Mouse (Mus musculus) thymus, postnatal 36 days (tissue): ENCODE measurements around the gene Cited2.
A peak's percentile ranks its signal among the peaks of the same experiment; 100 is the strongest.

ENCODE experiments used
- DNase-seq, 2 experiments: peaks; one replicate each; pipeline ENCODE4 v3.0.0; 2022; ENCODE audit warnings: mixed read lengths in 2 of 2

Gene Cited2

GRCm38 (mm10) chr10:17722653-17723410 lies at the start of gene Cited2:
TSS of gene Cited2 (plus strand) at chr10:17723218.
- peak; percentile 95 to 99 for DNase-seq

DNA sequence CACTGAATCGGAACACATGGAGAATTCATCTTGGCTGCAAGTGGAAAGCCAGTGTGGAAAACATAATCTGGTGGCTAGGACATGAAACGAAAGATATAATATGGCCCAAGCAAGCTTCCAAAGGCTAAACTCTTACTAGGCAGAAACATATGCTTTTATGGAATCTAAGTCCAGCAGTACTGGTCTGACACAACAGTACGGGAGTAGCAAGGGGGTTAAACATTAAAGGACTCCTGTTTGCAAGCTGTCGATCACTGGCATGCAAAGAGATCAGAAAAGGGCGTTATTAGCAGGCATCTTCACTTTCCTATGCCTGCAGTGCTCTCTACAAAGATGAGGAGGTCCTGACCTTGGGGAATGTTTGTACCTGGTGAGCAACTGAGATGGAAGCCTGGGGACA lies 48.6 kb upstream of the Cited2 start:
- no peak for DNase-seq

DNA sequence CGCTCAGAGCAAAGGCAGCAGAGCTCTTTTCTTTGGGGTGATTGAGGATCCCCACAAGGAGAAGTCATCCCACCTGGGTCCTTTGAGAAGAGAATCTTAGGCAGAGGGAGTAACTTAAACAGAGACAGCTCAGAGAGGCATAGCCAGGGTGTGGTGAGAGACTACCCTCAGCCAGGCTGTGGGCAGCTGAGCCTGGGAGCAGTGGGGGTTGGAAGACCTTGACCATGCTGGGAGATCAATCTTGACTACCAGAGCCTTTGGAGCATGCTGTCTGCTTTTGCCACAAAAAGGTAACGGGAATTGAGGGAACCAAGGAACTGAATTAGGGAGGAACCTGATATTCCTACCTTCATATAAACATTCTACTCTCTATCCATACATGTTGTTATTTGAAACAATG lies 48.1 kb upstream of the Cited2 start:
- no peak for DNase-seq

DNA sequence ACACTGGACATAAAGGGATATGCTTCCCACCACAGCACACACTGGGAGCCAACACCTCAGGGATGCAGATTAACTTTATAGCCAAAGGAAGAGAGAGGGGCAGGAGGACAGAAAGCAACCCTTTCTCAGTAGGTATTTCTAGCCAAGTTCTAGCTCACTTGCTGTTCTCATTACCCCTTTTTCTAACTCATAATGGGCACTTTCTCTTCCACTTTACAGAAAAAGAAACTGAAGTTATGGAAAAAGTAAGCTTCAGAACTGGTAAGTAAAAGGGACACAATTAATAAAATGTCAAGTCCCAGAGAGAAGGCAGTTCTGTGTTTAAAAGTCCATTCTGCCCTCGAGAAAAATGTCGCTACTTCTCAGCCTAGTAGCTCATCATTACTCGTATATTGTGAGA lies 46.6 kb upstream of the Cited2 start:
- DNase-seq = no peak

- DNase-seq = no peak
Observed at GRCm38 (mm10) chr10:17677308-17677707, 45.7 kb upstream of the Cited2 start.

DNA sequence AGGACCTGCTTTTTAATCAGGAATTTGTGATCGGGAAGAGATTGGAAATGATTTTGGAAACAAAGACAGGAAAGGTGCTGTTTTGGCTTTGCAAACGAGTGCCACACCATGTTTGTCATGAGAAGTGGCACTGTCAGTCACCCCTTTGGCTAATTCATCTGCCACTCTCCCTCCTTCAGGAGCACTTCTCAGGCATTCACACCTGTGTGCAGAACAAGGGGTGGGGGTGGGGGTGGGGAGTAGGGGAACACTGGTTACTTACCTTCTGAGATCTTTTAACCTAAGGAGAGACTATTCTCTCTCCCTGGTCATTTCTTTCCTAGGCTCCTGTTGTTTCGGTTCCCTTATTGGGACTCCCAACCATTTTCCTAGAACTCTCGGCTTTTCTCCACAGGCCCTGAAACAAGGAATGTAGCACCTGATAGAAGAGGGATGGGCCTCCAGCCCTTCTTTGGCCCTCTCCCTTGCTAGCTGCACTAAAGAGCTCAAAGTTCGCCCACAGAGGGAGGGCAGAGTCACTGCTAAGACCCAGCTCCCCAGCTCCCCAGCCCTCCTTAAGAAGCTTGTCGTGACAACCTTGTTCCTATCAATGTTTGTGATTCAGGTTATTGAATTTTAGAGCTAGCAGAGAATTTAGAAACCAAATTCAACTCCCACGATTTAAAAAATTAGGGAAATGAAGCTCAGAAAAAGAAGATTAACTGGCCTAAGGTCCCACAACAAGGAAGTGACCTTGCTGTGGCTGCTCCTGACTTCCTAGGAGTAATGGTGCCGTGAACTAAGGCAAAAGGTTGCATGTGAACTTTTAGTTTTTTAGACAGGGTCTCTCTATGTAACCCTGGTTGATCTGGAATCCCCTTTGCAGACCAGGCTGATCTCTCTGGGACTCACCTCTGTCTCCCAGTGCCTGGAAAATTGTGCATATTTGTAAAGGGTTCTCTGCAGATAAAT lies 42.3 kb upstream of the Cited2 start:
- DNase-seq = no peak

DNA sequence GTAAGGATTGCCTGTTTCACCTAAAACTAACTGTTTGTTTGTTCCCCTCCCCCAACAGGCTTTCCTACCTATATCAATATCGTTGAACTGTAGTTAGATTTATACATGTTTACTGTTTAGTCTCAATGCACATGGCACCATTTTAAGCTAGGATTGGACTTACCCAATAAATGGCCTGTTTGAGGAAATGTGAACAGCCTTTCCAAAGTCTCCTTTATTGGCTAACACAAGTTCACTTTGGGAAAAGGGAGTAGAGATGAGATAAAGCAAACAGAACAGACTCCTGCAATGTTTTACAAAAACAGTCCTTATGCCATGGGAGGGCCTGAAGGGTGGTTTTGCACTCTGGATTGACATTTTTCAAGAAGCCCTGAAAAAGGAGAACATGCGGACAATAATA lies 41.6 kb upstream of the Cited2 start:
- DNase-seq = no peak

GRCm38 (mm10) chr10:17683852-17684428 lies 39.1 kb upstream of the Cited2 start:
- DNase-seq = no peak

GRCm38 (mm10) chr10:17689806-17690205 lies 33.2 kb upstream of the Cited2 start:
- no peak for DNase-seq

DNA sequence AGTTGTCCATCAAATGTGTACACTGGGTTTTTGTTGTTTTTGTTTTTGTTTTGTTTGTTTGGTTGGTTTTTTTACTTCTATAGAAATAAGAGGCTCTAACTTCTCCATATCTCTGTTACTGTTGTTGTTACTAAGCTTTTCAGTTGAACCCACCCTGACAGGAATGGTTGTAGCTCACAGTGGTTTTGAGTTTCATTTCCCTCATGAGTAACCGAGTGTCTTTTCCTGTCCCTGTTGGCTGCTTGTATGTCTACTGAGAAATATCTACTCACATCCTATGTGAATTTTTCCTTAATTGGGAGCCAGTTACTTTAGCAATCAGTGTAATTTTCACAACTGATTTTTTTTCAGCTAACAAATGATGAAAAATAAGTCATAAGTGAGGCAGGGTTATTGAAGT lies 31.3 kb upstream of the Cited2 start:
- no peak for DNase-seq

- no peak for DNase-seq
Observed at GRCm38 (mm10) chr10:17695801-17696200, 27.2 kb upstream of the Cited2 start.

DNA sequence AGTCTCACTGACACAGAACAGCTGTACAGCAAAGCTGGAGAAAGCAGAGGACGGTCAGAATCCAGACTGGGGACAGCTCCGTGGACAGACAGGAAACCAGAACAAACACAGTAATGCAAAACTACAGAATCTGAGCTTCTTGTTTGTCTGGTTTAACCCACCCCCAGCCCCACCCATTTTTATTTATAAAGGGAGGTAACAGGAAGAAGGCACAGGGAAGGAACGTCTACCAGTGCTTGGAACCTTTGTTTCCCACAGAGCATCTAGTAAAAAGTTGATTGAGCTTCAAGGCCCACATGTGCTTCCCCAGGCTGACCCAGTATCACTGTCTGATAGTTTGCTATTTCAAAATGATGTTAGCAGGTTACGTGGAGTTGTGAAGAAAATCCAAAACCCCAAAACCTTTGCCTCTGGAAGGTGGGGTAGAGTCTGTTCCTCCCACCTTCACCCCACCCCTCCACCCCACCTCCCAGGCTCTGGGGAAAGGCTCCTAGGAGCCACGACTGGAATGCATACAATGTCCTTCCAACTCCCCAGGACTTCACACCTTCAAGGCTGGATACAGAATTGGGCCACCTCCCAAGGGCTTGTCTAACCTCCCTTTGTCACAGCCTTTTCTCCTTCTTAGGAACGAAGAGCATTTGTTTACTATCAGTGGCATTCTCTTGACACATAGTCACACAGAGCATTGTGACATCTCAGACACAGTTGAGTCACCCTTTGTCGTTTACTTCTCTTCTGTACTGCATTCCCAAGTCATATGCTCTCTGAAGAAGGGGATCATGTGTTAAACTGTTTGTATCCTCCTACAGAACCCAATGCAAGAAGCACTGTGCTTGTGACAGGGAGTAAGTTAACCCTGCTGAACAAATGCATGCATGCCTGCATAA lies 25.4 kb upstream of the Cited2 start:
- no peak for DNase-seq

DNA sequence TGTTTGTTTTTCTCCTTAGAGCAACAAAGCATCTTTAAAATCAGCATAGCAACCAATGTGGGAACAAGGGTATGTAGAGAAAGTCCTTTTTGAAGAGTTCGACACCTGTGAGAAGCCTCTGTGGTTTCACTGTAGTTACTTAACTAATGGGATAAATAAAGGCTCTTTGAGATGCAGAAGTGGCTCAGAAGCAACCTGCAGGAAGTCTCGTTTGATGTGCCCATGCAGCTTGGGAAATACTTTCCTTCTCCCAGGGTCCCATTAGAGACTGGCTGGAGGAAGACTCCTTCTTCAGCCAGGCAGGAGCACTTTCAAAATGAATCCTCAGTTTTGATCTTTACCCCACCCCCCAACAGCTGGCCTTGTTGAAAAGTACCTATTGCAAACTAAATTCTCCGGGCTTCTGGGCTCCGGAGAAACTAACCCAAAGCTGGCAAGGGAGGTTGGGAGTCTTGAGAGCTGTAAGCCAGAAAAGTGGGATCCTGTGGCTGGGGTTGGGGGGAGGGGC lies 17.5 kb upstream of the Cited2 start:
- no peak for DNase-seq

DNA sequence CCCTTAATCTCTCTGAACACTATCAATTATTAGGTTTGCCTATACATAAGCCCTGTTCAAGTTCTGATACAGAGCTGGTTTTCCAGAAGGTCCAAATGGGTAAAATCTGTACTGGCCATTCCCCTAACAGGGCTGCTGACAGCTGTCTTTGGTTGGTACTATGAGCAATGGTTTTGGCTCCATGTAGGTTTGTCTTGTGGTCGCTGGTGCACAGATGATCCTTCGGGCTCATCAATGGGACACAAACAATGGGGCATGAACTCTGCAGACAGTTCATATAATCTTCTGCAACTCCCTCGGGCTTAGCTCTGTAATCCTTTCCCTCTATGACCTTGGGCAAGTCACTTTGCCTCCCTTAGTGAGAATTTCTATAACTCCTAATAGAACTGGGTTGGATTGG lies 12.3 kb upstream of the Cited2 start:
- DNase-seq = no peak

- DNase-seq = no peak
Observed at GRCm38 (mm10) chr10:17719009-17719570, 3.9 kb upstream of the Cited2 start.

DNA sequence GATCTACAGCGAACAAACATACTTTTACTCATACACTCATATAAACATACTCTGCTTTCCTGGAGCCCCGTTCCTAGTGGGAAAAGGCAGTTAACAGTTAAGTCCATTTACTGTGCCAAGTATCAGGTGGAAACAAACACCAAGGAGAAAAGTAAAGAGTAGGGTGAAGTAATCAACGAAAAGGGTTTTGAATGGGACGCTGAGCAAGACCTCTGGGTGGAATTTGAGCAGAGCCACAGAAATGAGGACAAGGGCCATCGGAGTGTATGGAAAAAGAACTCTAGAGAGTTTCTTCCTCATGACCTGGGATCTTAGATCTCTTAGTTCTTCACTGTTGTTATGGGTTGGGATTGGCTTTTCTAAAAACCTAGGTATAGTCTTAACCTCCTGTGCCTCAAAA lies 3.4 kb upstream of the Cited2 start:
- DNase-seq = no peak

GRCm38 (mm10) chr10:17720891-17721601 lies 2.0 kb upstream of the Cited2 start:
- no peak for DNase-seq

DNA sequence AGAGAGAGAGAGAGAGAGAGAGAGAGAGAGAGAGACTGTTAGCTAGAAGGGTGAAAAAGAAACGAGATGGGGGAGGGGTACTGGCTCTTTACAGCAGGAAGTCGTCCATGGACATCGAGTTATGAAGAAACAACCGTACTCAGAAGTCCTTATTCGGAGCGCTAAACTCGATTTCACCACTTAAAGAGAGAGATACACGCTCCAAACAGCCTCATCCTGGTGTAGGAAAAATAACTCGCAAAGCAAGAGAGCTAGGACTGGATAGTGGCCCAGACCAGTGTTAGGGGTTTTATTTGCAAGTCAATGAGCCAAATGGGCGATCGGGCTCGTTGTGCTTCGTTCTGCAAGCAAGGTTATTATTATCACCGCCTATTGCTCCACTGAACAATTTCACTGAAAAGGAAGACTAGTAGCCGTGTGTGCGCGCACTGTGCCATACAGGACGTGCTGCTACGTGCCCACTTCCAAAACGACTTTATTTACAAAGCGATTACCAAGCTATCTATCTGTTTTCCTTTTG lies 1.4 kb upstream of the Cited2 start:
- DNase-seq = no peak

DNA sequence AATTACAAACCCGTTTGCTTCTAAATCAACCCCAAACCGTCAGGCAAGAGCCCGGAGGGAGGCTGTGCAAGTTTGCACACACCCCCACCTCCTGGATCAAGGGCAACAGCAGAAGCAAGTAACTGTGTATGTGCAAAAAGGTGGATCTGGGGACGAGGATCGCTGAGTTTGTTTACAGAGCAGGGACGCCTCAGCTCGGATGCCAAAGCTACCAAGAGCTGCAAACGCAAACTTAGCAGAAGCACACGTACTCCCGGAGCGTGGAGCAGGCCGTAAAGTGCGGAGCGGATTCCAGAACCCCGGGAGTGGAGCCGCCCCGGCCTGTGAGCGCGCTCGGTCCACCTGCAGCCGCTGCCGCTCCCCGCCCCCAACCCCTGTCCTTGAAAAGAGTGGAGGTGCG lies 860 bp upstream of the Cited2 start:
- peak; percentile 94 to 95 for DNase-seq

GRCm38 (mm10) chr10:17723421-17723841 lies 413 bp downstream of the Cited2 start:
- DNase-seq = peak in 1 of 2 experiments; percentile 77
